Mouse (Mus musculus) bone marrow macrophage, adult 2 months (primary cell): Measurements from ENCODE around the gene Tmem176a.

Source experiments
- CTCF ChIP-seq: IDR thresholded peaks from 2 replicates; pipeline ENCODE4 v1.5.1; 2012; ENCODE audit warnings: low read depth, mild to moderate bottlenecking, low read length, moderate library complexity
- POLR2A ChIP-seq: IDR thresholded peaks from 2 replicates; pipeline ENCODE4 v1.6.1; 2012; ENCODE audit warnings: mild to moderate bottlenecking, low read depth, low read length, borderline replicate concordance

- TF ChIP-seq CTCF (no peak), POLR2A (no peak)
Observed at GRCm38 (mm10) chr6:48803406-48804051, 37.2 kb upstream of the Tmem176a start.
